Mouse (Mus musculus) thymus, adult 2 months (tissue): Measurements from ENCODE around the gene Fam135a. TPM values are rescaled to one million over a fixed set of nuclear protein-coding genes. Genes with fewer than 3 reads are reported as not detected.

ENCODE experiments used
- DNase-seq: peaks from one replicate; pipeline ENCODE4 v3.0.0; 2021
- H3K27ac ChIP-seq: fragments of 200-500 bp; 2 replicates; pipeline ENCODE4 v1.5.1; 2012; ENCODE audit warnings: low read length, control low read depth; ENCODE audit not compliant: control insufficient read depth, insufficient read depth
- H3K27me3 ChIP-seq: fragments of 200-500 bp; 2 replicates; pipeline ENCODE4 v1.6.1; 2012; ENCODE audit warnings: mild to moderate bottlenecking, low read length, moderate library complexity, mixed read lengths; ENCODE audit not compliant: control insufficient read depth, insufficient read depth
- H3K36me3 ChIP-seq: fragments of 200-500 bp; 2 replicates; pipeline ENCODE4 v1.6.1; 2012; ENCODE audit warnings: mild to moderate bottlenecking, low read length, moderate library complexity; ENCODE audit not compliant: control insufficient read depth, insufficient read depth
- H3K4me1 ChIP-seq: fragments of 200-500 bp; replicated peaks from 2 replicates; pipeline ENCODE4 v1.6.1; 2012; ENCODE audit warnings: low read length; ENCODE audit not compliant: control insufficient read depth, insufficient read depth
- H3K4me3 ChIP-seq: fragments of 200-500 bp; 2 replicates; pipeline ENCODE4 v1.5.1; 2012; ENCODE audit warnings: mild to moderate bottlenecking, low read length, control low read depth, moderate library complexity; ENCODE audit not compliant: control insufficient read depth, insufficient read depth
- CTCF ChIP-seq: fragments of 200-500 bp; IDR thresholded peaks from 2 replicates; pipeline ENCODE4 v1.5.1; 2012; ENCODE audit warnings: mild to moderate bottlenecking, control low read depth, low read length, moderate library complexity, borderline replicate concordance; ENCODE audit not compliant: control insufficient read depth, poor library complexity, insufficient read depth; ENCODE audit errors: extremely low read depth
- POLR2A ChIP-seq: fragments of 200-500 bp; IDR thresholded peaks from 2 replicates; pipeline ENCODE4 v1.6.1; 2012; ENCODE audit warnings: mild to moderate bottlenecking, low read length, control low read depth, moderate library complexity; ENCODE audit not compliant: control insufficient read depth, poor library complexity, insufficient read depth; ENCODE audit errors: extremely low read depth
- WGBS: fragments of 180-500 bp; shearing (Covaris S2); methylation state at CpG from one replicate; pipeline ENCODE4 v1.1.7; 2018; 5-methylcytosine and 5-hydroxymethylcytosine counted together
- polyA plus RNA-seq: library from polyadenylated mRNA; depleted of rRNA; stranded (reverse); fragments of >200 nt; gene quantifications from 2 replicates; pipeline ENCODE4 v1.2.3, GENCODE M21; 2012

Fam135a gene
- polyA plus RNA-seq, 1 experiment: 1.1 TPM

DNA sequence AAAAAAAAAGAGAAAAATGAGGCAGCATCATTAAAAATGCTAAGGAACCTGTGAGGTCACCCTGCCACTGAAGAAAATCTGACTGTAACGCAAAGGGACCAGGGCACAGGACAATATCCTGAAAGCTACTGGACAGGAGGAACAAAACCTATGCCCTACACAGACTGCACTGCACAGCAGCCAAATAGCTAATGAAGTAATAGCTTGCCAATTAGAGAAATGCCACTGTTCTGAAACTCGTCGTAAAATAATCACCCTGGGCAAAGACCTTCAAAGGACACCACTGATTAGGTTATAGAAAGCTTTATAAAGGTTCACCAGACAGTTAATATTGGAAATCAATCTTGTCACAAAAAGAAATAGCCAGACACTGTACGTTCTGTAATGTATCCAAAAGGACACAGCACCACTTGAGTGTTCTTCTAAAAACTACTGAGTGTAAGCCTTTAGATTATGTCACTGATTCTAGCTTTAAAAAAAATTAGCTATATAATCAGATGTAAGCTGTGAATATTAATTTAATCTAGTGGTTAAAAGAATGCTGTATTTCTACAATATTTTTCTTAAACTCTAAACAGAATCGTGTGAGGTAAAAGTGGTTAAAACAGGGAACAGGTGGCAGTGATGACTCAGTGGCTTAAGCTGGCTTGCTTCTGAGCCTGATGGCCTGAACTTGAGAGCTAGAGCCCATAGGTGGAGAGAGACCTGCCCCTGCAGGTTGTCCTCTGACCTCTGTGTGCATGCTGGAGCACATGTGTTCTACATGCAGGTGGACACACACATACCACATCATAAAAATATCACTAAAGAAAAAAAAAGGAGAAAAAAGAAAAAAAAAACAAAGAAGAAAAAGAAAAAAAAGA lies 26.5 kb downstream of the Fam135a start:
- Histone ChIP-seq H3K36me3 (no peaks in the 10 kb centered on the region), H3K27me3 (no peaks in the 10 kb centered on the region), H3K4me1 (no peaks in the 10 kb centered on the region), H3K4me3 (no peak overlapping the region), H3K27ac (no peak overlapping the region)
- 93% methylated on average over 5 of the region's 5 CpGs for WGBS
- DNase-seq: no peak
- TF ChIP-seq POLR2A (no peak), CTCF (no peak)

DNA sequence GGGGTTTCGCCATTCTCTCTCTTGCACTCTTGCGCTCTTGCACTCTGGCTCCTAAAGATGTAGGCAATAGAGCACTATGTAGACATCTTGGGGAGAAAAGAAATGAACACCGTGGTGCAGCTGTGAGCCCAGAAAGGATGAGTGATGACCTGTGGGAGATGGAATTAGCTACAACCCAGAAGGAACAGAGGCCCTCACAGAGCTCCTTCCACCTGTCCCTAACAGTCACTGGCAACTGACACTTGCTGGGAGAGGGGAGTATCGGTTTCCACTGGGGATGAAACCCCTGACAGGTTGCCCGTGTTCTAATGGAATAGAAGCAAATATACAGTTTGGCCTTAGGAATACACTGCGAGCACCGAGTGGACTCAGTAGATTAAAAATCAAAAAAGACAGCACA lies 31.3 kb downstream of the Fam135a start:
- no peak for DNase-seq

GRCm38 (mm10) chr1:24066706-24067105 lies 33.4 kb downstream of the Fam135a start:
- Histone ChIP-seq H3K27me3 (no peaks in the 10 kb centered on the region), H3K4me3 (no peak overlapping the region), H3K27ac (no peak overlapping the region), H3K36me3 (no peaks in the 10 kb centered on the region), H3K4me1 (no peaks in the 10 kb centered on the region)
- DNase-seq: no peak
- TF ChIP-seq CTCF: no peak
- TF ChIP-seq POLR2A: no peak
- 92% methylated on average over 4 of the region's 4 CpGs for WGBS

More for the DNA sequence above, 31.3 kb downstream of the Fam135a start:
- WGBS: 94% methylated on average over 7 of the region's 7 CpGs
- H3K27ac ChIP-seq: no peak overlapping the region
- no peaks in the 10 kb centered on the region for H3K27me3 ChIP-seq
- no peaks in the 10 kb centered on the region for H3K36me3 ChIP-seq
- no peak for TF ChIP-seq POLR2A
- no peak overlapping the region for H3K4me3 ChIP-seq
- no peaks in the 10 kb centered on the region for H3K4me1 ChIP-seq

DNA sequence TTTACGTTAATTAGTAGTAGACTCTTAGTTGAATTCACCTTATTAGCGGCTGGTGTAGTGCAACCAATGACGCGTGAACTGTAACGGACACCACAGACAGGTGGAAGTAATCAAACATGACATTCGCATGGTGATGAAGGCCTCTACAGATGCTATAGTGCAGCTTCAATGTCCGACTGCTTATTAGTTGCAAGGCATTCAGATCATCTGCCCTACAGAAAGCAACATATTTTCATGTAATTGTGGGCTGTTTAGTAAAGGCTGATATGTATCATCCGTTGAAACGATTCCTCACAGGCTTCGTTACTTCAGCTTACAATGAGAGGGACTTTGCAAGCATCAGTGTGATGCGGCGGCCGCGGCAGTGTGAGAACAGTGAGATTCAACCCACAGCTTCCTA lies 44.4 kb downstream of the Fam135a start:
- TF ChIP-seq CTCF: no peak
- TF ChIP-seq POLR2A: no peak
- Histone ChIP-seq H3K27me3 (no peaks in the 10 kb centered on the region), H3K36me3 (no peaks in the 10 kb centered on the region), H3K4me1 (no peaks in the 10 kb centered on the region), H3K4me3 (no peak overlapping the region), H3K27ac (no peak overlapping the region)
- no peak for DNase-seq
- 97% methylated on average over 14 of the region's 14 CpGs for WGBS

DNA sequence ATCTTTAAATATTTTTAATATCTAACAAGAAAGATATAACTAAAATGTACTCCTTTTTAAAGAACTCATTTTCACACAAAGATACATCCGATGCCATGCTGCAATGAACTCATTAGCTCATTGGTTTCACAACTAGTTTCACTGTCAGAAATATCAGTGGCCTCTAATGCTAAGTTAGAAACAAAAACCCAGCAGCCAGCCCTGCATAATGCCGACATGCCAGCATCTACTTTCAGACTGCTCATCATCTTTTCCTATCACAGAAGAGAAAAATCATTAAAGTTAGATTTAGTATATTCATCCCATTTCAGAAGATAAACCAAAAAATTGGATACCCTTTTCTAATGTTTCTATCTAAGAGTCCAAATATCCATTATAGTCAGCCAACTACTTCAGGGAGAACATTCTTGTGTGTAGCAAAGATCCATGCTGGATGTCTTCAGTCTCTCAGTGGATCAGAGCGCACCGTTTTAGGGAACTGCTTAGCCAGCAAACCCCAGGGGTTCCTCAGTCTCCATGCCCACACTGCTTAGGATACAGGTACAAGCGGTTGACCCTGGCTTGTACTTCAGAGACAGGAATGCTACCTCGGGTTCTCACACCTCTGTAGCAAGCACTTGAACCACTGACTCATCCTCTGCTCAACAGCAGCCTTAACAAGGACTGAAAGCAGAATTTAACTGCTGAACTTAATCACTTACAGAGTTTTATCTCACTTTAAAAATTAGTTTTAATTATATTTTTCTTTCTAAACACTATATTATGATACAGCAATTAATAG lies 53.2 kb downstream of the Fam135a start:
- TF ChIP-seq CTCF (no peak), POLR2A (no peak)
- no peaks in the 10 kb centered on the region for H3K27me3 ChIP-seq
- no peaks in the 10 kb centered on the region for H3K36me3 ChIP-seq
- no peak overlapping the region for H3K4me3 ChIP-seq
- DNase-seq: no peak
- no peaks in the 10 kb centered on the region for H3K4me1 ChIP-seq
- H3K27ac ChIP-seq: no peak overlapping the region
- WGBS: 90% methylated on average over 6 of the region's 6 CpGs

- 32% methylated on average over 5 of the region's 5 CpGs for WGBS
- DNase-seq: peak; percentile 33
- H3K27me3 ChIP-seq: no peaks in the 10 kb centered on the region
Observed at GRCm38 (mm10) chr1:24045627-24046026, 54.5 kb downstream of the Fam135a start.

More at GRCm38 (mm10) chr1:24045627-24046026, 54.5 kb downstream of the Fam135a start:
- no peak overlapping the region for H3K4me3 ChIP-seq
- H3K27ac ChIP-seq: no peak overlapping the region
- no peak for TF ChIP-seq POLR2A
- TF ChIP-seq CTCF: no peak
- no peaks in the 10 kb centered on the region for H3K36me3 ChIP-seq
- H3K4me1 ChIP-seq: no peaks in the 10 kb centered on the region
